Mouse (Mus musculus): Measurements from ENCODE around the gene Fmo2.

GRCm38 (mm10) chr1:162879595-162880369 lies 18.7 kb downstream of the Fmo2 start:
- TF ChIP-seq CTCF (conservative IDR thresholded peaks at IDR 0.05; ENCODE audit: low read length) (peak; percentile 55), NANOG (IDR thresholded peaks at IDR 0.05; ENCODE audit: borderline replicate concordance, low read length) (no peak)
